Mouse (Mus musculus) splenic B cell, adult 2 months (primary cell): Measurements from ENCODE around the gene Ndufs2.

Experiments used
- DNase-seq: peaks from one replicate; pipeline ENCODE4 v3.0.0-alpha.2; 2011; ENCODE audit warnings: low read depth, low spot score
- H3K27me3 ChIP-seq: 2 replicates; pipeline ENCODE4 v1.6.1; 2012; ENCODE audit warnings: mild to moderate bottlenecking, low read length, moderate library complexity, mixed read lengths; ENCODE audit not compliant: control insufficient read depth, poor library complexity, insufficient read depth, severe bottlenecking
- H3K36me3 ChIP-seq: 2 replicates; pipeline ENCODE4 v1.6.1; 2012; ENCODE audit warnings: mild to moderate bottlenecking, low read length, moderate library complexity, mixed read lengths; ENCODE audit not compliant: control insufficient read depth, poor library complexity, insufficient read depth, severe bottlenecking

Gene Ndufs2

DNA sequence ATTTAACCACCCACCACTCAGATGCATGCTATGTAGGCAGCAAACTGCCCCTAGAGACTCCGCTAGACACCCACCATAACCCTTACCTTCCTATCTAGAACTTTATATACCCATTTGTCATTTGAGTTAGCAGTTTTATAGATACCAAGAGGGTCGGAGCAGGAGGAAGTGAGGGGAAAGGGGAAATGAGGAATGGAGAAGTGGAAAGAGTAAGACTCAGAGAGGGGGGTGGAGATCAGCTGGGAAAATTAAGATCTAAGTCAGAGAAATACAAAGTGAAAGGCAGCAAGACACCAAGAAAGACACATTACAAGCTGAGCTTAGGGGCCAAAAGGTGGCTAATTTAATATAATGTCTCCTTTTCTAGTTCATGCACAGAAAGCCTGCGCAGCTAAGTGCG, 16.6 kb downstream of the Ndufs2 start:
- Histone ChIP-seq H3K36me3 (peaks cover 6% of the 10 kb centered on the region), H3K27me3 (no peaks in the 10 kb centered on the region)
- no peak for DNase-seq

DNA sequence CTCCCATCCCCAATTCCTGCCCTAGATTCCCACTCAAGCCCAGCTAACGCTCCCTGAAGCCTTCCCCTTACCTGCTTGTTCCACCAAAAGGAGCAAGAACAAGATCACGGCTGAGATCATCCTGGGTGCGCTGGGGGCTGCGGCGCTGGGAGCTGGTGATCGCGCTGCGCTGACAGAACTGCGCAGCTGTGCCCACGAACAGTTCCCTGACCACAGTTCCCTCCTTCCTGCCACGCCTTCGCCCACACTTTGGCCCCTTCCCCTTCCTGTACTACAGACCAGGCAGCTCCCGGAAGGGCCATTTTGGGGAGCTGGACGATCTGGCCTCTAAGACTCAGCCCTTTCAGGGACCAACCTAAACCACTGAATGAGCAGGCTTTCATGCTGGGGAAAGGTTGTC, 17.1 kb downstream of the Ndufs2 start, which contains the start of gene Fcer1g:
Gene Fcer1g (minus strand): TSS at position 240 of the 400 bp plus-strand sequence.
- H3K27me3 ChIP-seq, result no peaks in the 10 kb centered on the region
- peaks cover 6% of the 10 kb centered on the region for H3K36me3 ChIP-seq
- no peak for DNase-seq

DNA sequence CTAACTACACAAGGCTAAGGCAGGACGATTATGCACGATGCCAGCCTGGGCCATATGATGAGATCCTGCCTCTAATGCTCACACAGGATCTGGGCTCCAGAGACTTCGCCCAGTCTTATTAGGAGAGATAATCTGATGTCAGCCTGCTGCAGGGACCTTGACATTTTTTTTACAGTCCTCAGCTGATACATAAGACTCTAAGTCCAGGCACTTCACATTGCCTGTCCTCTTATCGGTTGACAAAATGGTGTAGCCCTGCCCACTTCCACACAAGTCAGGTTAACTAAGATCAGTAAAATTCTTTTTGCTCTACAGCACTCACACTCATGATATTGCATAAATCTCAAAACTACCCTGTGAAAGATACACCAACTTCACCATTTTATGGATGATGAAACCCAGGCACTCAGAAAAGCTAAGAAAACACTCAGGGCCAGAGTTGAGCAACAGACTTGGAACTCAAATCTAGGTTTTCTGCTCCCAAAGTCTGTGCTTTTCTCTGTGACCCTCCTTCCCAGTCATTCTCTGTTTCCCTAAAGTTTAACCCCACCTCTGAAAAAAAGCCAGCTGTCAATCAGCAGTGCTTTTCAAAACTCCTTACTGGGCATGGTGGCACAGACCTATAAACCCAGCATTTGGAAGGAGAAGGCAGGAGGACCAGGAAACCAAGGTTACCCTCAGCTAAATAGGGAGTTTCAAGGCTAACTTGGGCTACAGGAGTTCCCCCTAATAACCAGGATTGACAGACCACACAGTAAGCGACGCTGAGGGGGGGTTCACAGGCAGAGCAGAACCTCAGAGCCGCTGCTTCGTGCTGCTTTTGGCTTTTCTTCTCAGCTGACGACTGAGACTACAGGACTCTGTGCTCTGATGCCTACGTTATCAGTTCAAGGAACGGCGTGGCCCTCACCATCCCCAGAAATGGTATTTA, 18.1 kb downstream of the Ndufs2 start:
- Histone ChIP-seq H3K36me3 (peaks cover 4% of the 10 kb centered on the region), H3K27me3 (no peaks in the 10 kb centered on the region)
- DNase-seq, result no peak

DNA sequence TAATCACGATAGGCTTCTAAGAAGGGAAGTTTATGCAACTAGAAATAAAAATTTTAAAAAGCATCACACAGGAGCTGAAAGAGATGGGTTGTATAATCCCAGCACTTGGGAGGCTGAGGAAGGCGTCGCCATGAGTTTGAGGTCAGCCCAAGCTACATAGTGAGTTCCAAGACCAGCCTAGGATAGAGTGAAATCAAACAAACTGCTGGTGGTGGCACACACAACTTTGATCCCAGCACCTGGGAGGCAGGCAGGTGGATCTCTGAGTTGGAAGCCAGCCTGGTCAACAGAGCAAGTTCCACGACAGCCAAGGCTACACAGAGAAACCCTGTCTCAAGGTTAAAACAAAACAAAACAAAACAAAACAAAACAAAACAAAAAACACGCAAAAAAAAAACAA, 18.8 kb downstream of the Ndufs2 start:
- H3K27me3 ChIP-seq, result no peaks in the 10 kb centered on the region
- DNase-seq, result no peak

DNA sequence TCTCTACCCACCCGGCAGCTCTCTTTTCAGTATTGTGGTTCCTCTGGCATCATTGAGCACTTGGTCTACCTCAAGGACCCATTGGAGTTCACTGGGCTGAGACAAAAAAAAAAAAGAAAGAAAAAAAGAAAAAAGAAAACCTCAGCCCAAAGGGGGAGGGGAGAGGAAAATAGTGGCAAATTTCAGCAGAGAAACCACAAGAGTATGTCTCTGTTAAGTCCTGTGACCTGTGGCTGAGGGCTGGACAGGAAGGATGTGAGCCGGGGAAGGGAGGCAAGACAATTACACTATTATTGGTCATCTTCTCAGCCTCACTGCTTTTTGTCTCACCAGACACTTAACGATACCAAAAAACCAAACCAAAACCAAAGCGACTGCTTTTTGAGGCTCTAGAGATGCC, 19.3 kb downstream of the Ndufs2 start:
- Histone ChIP-seq H3K27me3 (no peaks in the 10 kb centered on the region), H3K36me3 (no peaks in the 10 kb centered on the region; the same call in 1 of the 2 replicates)
- DNase-seq, result peak; percentile 46

More for the DNA sequence above, 18.8 kb downstream of the Ndufs2 start:
- H3K36me3 ChIP-seq, result no peaks in the 10 kb centered on the region; the same call in none of the 2 replicates

DNA sequence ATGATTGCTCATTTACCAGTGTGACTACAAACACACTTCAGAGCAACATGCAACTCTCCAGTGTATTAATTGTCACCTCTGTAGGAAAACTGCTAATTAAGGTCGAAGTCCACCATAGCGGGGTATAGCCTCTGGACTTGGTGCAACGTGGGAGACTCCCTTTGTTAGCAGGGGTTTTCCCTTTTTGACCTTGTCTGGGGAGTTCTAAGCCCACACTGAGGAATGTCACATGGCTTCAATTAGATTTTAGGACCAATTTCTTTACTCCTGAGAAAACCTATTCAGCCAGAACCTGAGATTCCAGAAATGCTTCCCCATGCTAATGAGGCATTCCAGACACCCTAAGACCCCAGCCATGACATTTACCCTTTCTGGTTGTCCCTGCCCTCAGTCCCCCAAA, 21.0 kb downstream of the Ndufs2 start:
- DNase-seq, result no peak
- H3K36me3 ChIP-seq, result no peaks in the 10 kb centered on the region; the same call in 1 of the 2 replicates
- no peaks in the 10 kb centered on the region for H3K27me3 ChIP-seq

DNA sequence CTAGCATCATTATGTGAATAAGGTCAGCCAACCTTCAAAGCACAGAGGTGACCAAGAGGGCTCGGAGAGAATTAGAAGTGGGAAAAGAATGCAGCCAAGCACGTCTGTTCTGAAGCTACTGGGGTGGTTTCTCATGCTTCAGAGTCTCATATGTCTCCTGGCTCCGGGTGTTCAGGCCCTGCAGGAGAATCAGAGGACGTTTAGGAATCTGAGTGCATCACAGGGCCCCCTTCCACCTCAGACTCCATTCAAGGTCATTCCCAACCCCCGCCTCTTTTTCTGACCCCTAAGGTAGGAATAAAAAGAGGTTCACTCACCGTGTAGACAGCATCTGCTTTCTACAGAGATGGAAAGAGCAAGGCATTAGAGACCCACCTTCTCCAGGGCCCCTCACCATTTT, 21.4 kb downstream of the Ndufs2 start:
- Histone ChIP-seq H3K27me3 (no peaks in the 10 kb centered on the region), H3K36me3 (no peaks in the 10 kb centered on the region)
- no peak for DNase-seq

DNA sequence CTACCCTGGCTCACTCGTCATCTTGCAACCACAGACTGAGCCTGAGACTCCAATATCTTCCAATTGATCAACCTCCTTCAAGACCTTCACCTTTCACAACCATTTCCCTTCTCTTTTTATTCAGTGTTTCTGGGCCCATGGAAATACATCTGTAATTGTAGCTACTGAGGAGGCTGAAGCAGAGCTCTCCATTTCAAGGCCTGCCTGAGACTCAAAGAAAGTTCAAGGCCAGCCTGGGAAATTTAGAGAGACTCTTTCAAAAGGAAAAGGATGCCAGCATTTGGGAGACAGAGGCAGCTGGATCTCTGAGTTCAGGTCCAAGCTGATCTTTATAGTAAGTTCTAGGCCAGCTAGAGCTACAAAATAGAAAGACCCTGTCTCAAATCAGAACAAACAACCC, 23.3 kb downstream of the Ndufs2 start:
- no peaks in the 10 kb centered on the region for H3K36me3 ChIP-seq
- DNase-seq, result no peak
- H3K27me3 ChIP-seq, result no peaks in the 10 kb centered on the region

DNA sequence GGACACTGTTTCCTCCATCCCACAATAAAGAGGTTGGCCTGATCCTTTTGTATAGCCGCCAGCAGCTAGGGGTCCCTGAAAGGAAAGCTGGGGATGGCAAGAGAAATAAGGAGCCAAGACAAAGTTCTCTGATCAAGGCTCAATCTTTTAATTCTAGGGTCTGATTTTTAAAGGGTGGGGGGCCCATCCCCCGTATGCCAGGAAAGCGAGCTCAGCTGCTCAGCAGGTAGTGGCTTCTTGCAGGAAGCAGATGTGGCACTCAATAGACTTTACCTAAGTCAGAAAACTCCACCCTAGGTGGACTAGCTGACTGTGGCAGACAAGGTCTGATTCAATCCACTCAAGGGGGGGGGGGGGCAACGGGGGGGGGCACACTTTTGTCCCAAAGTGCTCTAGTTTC, 24.4 kb downstream of the Ndufs2 start:
- no peak for DNase-seq
- Histone ChIP-seq H3K36me3 (no peaks in the 10 kb centered on the region), H3K27me3 (no peaks in the 10 kb centered on the region)

DNA sequence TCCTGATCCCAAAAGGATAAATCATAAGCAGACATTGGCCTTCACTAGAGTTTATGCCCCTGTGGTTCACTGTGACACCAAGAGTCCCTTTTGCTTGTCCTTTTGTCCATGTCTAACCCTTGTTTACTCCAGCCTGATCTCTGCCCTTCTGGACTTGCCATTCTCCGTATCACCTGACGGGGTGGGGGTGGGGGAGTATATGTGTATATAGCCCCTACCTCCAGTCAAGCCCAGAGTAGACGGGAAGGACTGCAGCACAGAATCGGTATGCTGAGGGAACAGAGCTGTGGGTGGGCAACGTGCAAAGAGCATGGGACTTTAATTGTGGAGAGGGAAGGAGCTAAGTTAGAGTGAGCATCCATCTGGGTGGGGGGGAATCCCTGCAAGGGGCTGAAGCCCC, 26.3 kb downstream of the Ndufs2 start, which contains the start of gene Apoa2:
Gene Apoa2 (plus strand): TSS at position 198 of the 400 bp plus-strand sequence.
- H3K27me3 ChIP-seq, result no peaks in the 10 kb centered on the region
- no peak for DNase-seq
- peaks cover 1% of the 10 kb centered on the region; the same call in 1 of the 2 replicates for H3K36me3 ChIP-seq

DNA sequence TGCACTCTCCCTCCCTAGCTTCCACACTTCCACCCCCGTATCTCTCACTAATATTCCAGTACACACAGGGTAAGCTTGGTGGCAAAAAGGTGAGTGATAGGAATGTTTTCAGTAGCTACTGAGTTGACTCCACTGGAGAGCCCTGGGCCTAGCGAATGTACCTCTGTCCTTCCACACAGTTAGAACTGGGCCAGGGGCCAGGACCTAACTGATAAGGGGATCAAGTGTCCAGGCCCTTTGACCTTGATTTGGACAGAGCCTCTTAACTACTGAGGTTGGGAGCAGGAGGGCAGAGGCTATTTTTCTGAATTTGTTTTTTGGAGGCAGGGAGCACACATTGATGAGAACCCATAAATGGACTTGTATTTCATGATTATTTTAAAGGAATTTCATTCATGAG, 27.4 kb downstream of the Ndufs2 start:
- no peak for DNase-seq
- Histone ChIP-seq H3K36me3 (peaks cover 1% of the 10 kb centered on the region), H3K27me3 (no peaks in the 10 kb centered on the region)

DNA sequence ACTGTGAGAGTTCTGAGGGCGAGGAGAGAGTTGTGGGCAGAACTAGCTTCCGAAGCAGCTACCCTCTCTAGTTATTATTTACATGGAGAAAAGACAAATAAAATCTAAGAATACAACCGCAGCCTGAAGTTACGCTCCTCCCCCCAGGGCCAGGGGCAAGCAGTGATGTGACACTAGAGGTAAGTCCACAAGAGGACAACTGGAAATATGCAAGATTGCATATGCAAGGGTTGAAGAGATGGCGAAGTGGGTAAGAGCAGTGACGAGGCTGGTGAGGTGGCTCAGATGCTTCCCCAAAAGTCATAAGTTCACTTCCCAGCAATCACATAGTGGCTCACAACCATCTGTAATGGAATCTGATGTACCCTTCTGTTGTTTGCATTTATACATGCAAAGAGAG, 28.0 kb downstream of the Ndufs2 start:
- DNase-seq, result peak; percentile 18
- peaks cover 1% of the 10 kb centered on the region for H3K36me3 ChIP-seq
- no peaks in the 10 kb centered on the region for H3K27me3 ChIP-seq

DNA sequence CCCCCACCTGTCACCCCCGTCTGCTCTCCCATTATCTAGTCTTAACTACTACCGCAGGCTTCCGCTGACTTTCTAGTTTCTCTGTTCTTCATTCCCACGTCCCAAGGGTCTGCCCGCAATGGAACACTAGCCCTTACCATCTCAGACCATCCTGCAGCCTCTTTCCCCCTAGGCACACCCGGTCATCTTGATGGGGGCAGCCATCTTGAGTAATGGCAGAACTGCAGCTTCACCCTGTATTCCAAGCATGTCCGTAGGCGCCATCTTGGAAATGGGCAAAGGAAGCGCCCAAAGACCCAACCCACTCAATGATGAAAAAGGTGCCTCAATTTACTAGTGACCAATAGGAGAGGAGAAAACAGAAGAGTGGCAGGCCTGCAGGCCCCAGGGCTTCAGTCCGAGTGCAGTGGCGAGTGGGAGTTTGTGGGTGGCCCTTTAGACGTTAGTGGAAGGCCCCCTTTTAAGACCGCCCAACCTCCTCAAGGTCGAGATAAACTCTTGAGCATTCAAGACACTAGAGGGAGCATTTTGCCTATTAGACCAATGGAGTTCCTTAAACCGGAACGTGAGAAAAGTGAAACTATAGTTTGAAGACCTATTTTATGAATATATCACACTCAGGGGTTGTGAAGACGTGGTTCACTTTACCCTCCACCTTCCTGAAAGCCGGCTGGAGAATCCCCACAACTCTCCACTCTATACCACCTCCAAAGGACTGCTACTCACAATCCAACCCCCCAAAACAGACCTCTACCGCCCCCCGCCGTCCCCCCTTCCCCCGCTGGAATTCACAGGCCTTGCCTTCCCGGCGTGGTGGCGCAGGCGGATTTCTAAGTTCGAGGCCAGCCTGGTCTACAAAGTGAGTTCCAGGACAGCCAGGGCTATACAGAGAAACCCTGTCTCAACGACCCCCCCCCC, 28.7 kb downstream of the Ndufs2 start, which contains the start of gene Tomm40l:
Gene Tomm40l (minus strand): TSS at position 277 of the 918 bp plus-strand sequence.
- Histone ChIP-seq H3K27me3 (no peaks in the 10 kb centered on the region), H3K36me3 (peaks cover 1% of the 10 kb centered on the region)
- DNase-seq, result peak; percentile 98

DNA sequence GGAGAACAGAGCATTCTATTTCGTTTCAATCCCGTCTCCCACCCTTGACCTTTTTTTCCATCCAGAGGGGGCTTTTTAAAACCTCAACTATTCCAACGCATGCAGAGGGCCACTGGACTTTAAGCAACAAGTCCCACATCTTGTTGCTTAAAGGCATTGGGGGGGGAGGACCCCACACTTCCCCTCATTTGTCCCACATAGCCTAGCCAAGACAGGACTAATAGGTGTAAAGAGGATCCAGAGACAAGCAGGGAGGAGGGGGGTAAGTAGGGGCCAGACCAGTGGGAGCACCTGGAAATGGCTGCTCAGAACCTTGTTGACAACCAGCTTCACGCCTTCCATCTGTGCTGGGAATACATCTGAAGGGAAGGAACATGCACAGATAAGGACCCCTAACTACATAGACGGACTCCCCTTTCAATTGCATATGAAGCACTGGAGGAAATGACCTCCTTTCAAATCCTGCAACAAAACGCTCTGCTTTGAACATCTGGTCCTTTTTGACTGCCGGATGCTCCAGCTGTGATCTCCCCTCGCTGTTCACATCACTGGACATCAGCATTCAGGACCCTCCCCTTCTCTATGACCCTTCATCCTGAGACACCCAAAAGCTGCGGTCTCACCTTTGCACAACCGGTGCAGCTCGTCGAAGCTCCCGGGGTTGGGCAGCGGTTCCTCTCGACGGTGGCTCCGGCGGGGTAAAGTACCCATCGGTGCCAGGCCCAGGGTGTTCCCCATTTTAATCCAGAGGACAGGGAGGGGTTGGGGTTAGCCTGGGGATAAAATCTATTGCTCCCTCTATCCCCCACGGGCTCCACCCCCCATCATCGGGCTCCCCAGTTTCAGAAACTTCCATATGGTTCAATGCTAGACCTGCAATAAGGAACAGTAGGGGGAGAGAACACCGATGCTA, 29.7 kb downstream of the Ndufs2 start:
- DNase-seq, result no peak
- H3K36me3 ChIP-seq, result peaks cover 1% of the 10 kb centered on the region
- no peaks in the 10 kb centered on the region for H3K27me3 ChIP-seq
